17 mouse cellular contexts compared by ENCODE assay signal in genomic region chr10:13837709-13838456, GRCm38 (mm10). TPM values are rescaled to one million over a fixed set of nuclear protein-coding genes. Genes with fewer than 3 reads are reported as not detected.
DNase-seq lines count a peak whose midpoint lies in the region; ATAC-seq and TF ChIP-seq lines count a peak whose summit lies in the region.
"Had no signal": no experiment of that assay in that cellular context is flagged by ENCODE, and none has a peak within 500 bp of the region (broad histone marks: within the 10 kb centered on the region; RNA-seq: fewer than 3 reads in every experiment).

No protein-coding gene starts in this region.

- no peaks in the 10 kb centered on the region for H3K4me1 ChIP-seq in hindbrain, embryonic 11.5 days (replicated peaks; ENCODE audit: control insufficient read depth, insufficient read depth, low read length)
- H3K4me1 ChIP-seq in hindbrain, embryonic 13.5 days (replicated peaks): peaks cover 12% of the 10 kb centered on the region
- H3K4me1 ChIP-seq in hindbrain, postnatal 0 days (ENCODE audit: insufficient read depth, low read length): peaks cover 8% of the 10 kb centered on the region; the same call in 1 of the 2 replicates
- H3K4me1 ChIP-seq: forebrain, embryonic 12.5 days; limb, embryonic 12.5 days; midbrain, embryonic 15.5 days had no signal

- no peak overlapping the region for H3K9ac ChIP-seq in hindbrain, embryonic 11.5 days (ENCODE audit: low read depth, low read length)
- H3K9ac ChIP-seq in hindbrain, embryonic 13.5 days: no peak overlapping the region
- H3K9ac ChIP-seq in hindbrain, postnatal 0 days (replicated peaks; ENCODE audit: low read length): no peak overlapping the region
- H3K9ac ChIP-seq: embryonic facial prominence, embryonic 15.5 days; forebrain, embryonic 12.5 days; limb, embryonic 12.5 days; midbrain, embryonic 15.5 days had no signal

- 60% methylated on average over 21 of the region's 21 CpGs for WGBS in hindbrain, embryonic 11.5 days
- 64% methylated on average over 21 of the region's 21 CpGs for WGBS in hindbrain, embryonic 13.5 days
- 47% methylated on average over 21 of the region's 21 CpGs for WGBS in hindbrain, postnatal 0 days

- H3K9me3 ChIP-seq in hindbrain, embryonic 11.5 days (ENCODE audit: control insufficient read depth, low read length): no peaks in the 10 kb centered on the region
- H3K9me3 ChIP-seq in hindbrain, embryonic 13.5 days: no peaks in the 10 kb centered on the region
- no peaks in the 10 kb centered on the region for H3K9me3 ChIP-seq in hindbrain, postnatal 0 days (ENCODE audit: low read length)
- H3K9me3 ChIP-seq: embryonic facial prominence, embryonic 15.5 days; forebrain, embryonic 12.5 days; limb, embryonic 12.5 days; midbrain, embryonic 15.5 days had no signal

- no peak overlapping the region for H3K4me2 ChIP-seq in hindbrain, embryonic 11.5 days (replicated peaks; ENCODE audit: low read depth, low read length)
- H3K4me2 ChIP-seq in hindbrain, embryonic 13.5 days: no peak overlapping the region
- no peak overlapping the region for H3K4me2 ChIP-seq in hindbrain, postnatal 0 days (ENCODE audit: low read depth, low read length)
- H3K4me2 ChIP-seq: embryonic facial prominence, embryonic 15.5 days; forebrain, embryonic 12.5 days; limb, embryonic 12.5 days; midbrain, embryonic 15.5 days had no signal

- peak; percentile 42 for DNase-seq in cerebellum, adult 11-12 months
- no peak for DNase-seq in cerebellum, adult 18-20 months
- DNase-seq in hindbrain, embryonic 11.5 days (ENCODE audit: low spot score): no peak
- peak; percentile 21 for DNase-seq in 3134 (ENCODE audit: extremely low read depth, insufficient read length, low spot score)
- no peak for DNase-seq in hindbrain, postnatal 0 days (ENCODE audit: low spot score)
- no peak for DNase-seq in left cerebral cortex, postnatal 25 days (ENCODE audit: low spot score in 2 of 2)
- DNase-seq in spleen, postnatal 36 days (ENCODE audit: low spot score in 2 of 2): no peak
- DNase-seq: B cell, adult 2 months; heart, postnatal 14 days; kidney, adult 18-20 months; lung, postnatal 36 days; thymus, postnatal 4 days had no signal

- H3K36me3 ChIP-seq in hindbrain, embryonic 11.5 days (ENCODE audit: control insufficient read depth, insufficient read depth, low read length): no peaks in the 10 kb centered on the region
- no peaks in the 10 kb centered on the region for H3K36me3 ChIP-seq in hindbrain, embryonic 13.5 days
- H3K36me3 ChIP-seq in hindbrain, postnatal 0 days (ENCODE audit: insufficient read depth, low read length): no peaks in the 10 kb centered on the region
- H3K36me3 ChIP-seq: embryonic facial prominence, embryonic 15.5 days; forebrain, embryonic 12.5 days; limb, embryonic 12.5 days; midbrain, embryonic 15.5 days had no signal

- 0 out of 2 replicates have a peak, but pooled peaks have one; percentile 33 for ATAC-seq in hindbrain, embryonic 11.5 days (ENCODE audit: low FRiP score)
- no peak for ATAC-seq in hindbrain, embryonic 13.5 days (ENCODE audit: low FRiP score)
- ATAC-seq in hindbrain, postnatal 0 days: no peak; the same call in 1 of the 2 replicates
- ATAC-seq: midbrain, embryonic 15.5 days had no signal

- TF ChIP-seq CTCF in hindbrain, postnatal 0 days (IDR thresholded peaks at IDR 0.05; ENCODE audit: low read depth): no peak

- intact Hi-C loops in left cerebral cortex, postnatal 25 days (cut with DNase I): no loop called here

- no peak overlapping the region for H3K27ac ChIP-seq in hindbrain, embryonic 11.5 days (ENCODE audit: low read depth, low read length)
- H3K27ac ChIP-seq in hindbrain, embryonic 13.5 days: no peak overlapping the region
- peak overlapping the region; percentile 54 for H3K27ac ChIP-seq in hindbrain, postnatal 0 days
- H3K27ac ChIP-seq: embryonic facial prominence, embryonic 15.5 days; forebrain, embryonic 12.5 days; limb, embryonic 12.5 days; midbrain, embryonic 15.5 days had no signal

- no peaks in the 10 kb centered on the region for H3K27me3 ChIP-seq in hindbrain, embryonic 11.5 days (ENCODE audit: control insufficient read depth, insufficient read depth, low read length)
- H3K27me3 ChIP-seq in hindbrain, embryonic 13.5 days: no peaks in the 10 kb centered on the region
- H3K27me3 ChIP-seq in hindbrain, postnatal 0 days (ENCODE audit: insufficient read depth, low read length): no peaks in the 10 kb centered on the region
- H3K27me3 ChIP-seq: embryonic facial prominence, embryonic 15.5 days; forebrain, embryonic 12.5 days; limb, embryonic 12.5 days; midbrain, embryonic 15.5 days had no signal

- no peak overlapping the region for H3K4me3 ChIP-seq in hindbrain, embryonic 11.5 days (ENCODE audit: low read depth, low read length)
- no peak overlapping the region for H3K4me3 ChIP-seq in hindbrain, embryonic 13.5 days
- H3K4me3 ChIP-seq in hindbrain, postnatal 0 days (ENCODE audit: low read length): no peak overlapping the region
- H3K4me3 ChIP-seq: embryonic facial prominence, embryonic 15.5 days; forebrain, embryonic 12.5 days; limb, embryonic 12.5 days; midbrain, embryonic 15.5 days had no signal

RNA-seq across cellular contexts. Expression of gene Aig1, which starts 30.9 kb away (rescaled TPM):
- 37.5 and 38.5 TPM in 2 replicates for polyA plus RNA-seq in hindbrain, embryonic 11.5 days (2014; fragmentation: Nextera tagmentation; extraction: Ambion mirVana)
- 75.3 and 76.5 TPM in 2 replicates for polyA plus RNA-seq in hindbrain, embryonic 13.5 days (2015; fragmentation: Nextera tagmentation; extraction: Ambion mirVana)
- 123 and 126 TPM in 2 replicates for total RNA-seq in hindbrain, postnatal 0 days (2014; rRNA removed)
- polyA plus RNA-seq in hindbrain, postnatal 0 days (2015; fragmentation: Nextera tagmentation; extraction: Ambion mirVana): 102 and 105 TPM in 2 replicates
- 10 to 100 TPM; 55.5 to 62.7 TPM for total RNA-seq in left cerebral cortex, postnatal 25 days (2021)

Comparison
In these comparisons a context has a peak if more than half of its experiments do, and no peak if none do; other contexts are left out.
1. DNase-seq: peak in cerebellum, adult 11-12 months (single experiment) and 3134 (single experiment); none in cerebellum, adult 18-20 months (0 of 2), hindbrain, embryonic 11.5 days (single experiment), hindbrain, postnatal 0 days (single experiment), left cerebral cortex, postnatal 25 days (0 of 2) and spleen, postnatal 36 days (0 of 2).